Mouse (Mus musculus): ENCODE measurements around the gene Fam98c. TPM values are rescaled to one million over a fixed set of nuclear protein-coding genes. Genes with fewer than 3 reads are reported as not detected.

Gene Fam98c
- 14.6 TPM for polyA plus RNA-seq (2014; fragmentation: Illumina TruSeq; extraction: RNeasy Lipid Tissue Mini Kit (QIAGEN cat#74804); ENCODE audit: low replicate concordance)

GRCm38 (mm10) chr7:29155838-29156782 lies at the start of gene Fam98c:
TSS of gene Fam98c (minus strand) at chr7:29156234.

GRCm38 (mm10) chr7:29180077-29180853 lies 24.2 kb upstream of the Fam98c start, which contains the start of gene Psmd8:
TSS of gene Psmd8 (minus strand) at chr7:29180701.

GRCm38 (mm10) chr7:29170066-29170754 lies 14.2 kb upstream of the Fam98c start, which contains the start of the genes Ggn and Spred3:
TSS of gene Ggn (plus strand) at chr7:29170210.
TSS of gene Spred3 (minus strand) at chr7:29170411.

GRCm38 (mm10) chr7:29134693-29135386 lies 21.2 kb downstream of the Fam98c start, which contains the start of gene Rasgrp4:
TSS of gene Rasgrp4 (plus strand) at chr7:29134851.

GRCm38 (mm10) chr7:29124970-29125369 lies 31.1 kb downstream of the Fam98c start, which contains the start of gene Ryr1:
TSS of gene Ryr1 (minus strand) at chr7:29125179.

Other genes with a start within 250 kb of the Fam98c start
- 59.8 TPM for gene Actn4, start 193.9 kb downstream of the Fam98c start, polyA plus RNA-seq (2014; fragmentation: Illumina TruSeq; extraction: RNeasy Lipid Tissue Mini Kit (QIAGEN cat#74804); ENCODE audit: low replicate concordance)
- gene Eif3k, start 174.4 kb downstream of the Fam98c start, polyA plus RNA-seq (2014; fragmentation: Illumina TruSeq; extraction: RNeasy Lipid Tissue Mini Kit (QIAGEN cat#74804); ENCODE audit: low replicate concordance): 2.5 TPM
- 0.22 TPM for gene Map4k1, start 174.2 kb downstream of the Fam98c start, polyA plus RNA-seq (2014; fragmentation: Illumina TruSeq; extraction: RNeasy Lipid Tissue Mini Kit (QIAGEN cat#74804); ENCODE audit: low replicate concordance)
- 0.04 TPM for gene Ryr1, start 31.1 kb downstream of the Fam98c start, polyA plus RNA-seq (2014; fragmentation: Illumina TruSeq; extraction: RNeasy Lipid Tissue Mini Kit (QIAGEN cat#74804); ENCODE audit: low replicate concordance)
- gene Rasgrp4, start 21.4 kb downstream of the Fam98c start, polyA plus RNA-seq (2014; fragmentation: Illumina TruSeq; extraction: RNeasy Lipid Tissue Mini Kit (QIAGEN cat#74804); ENCODE audit: low replicate concordance): 1.3 TPM
- not detected for gene Ggn, start 14.0 kb upstream of the Fam98c start, polyA plus RNA-seq (2014; fragmentation: Illumina TruSeq; extraction: RNeasy Lipid Tissue Mini Kit (QIAGEN cat#74804); ENCODE audit: low replicate concordance)
- gene Spred3, start 14.2 kb upstream of the Fam98c start, polyA plus RNA-seq (2014; fragmentation: Illumina TruSeq; extraction: RNeasy Lipid Tissue Mini Kit (QIAGEN cat#74804); ENCODE audit: low replicate concordance): 2.2 TPM
- 40.1 TPM for gene Psmd8, start 24.5 kb upstream of the Fam98c start, polyA plus RNA-seq (2014; fragmentation: Illumina TruSeq; extraction: RNeasy Lipid Tissue Mini Kit (QIAGEN cat#74804); ENCODE audit: low replicate concordance)
- gene Catsperg1, start 57.8 kb upstream of the Fam98c start, polyA plus RNA-seq (2014; fragmentation: Illumina TruSeq; extraction: RNeasy Lipid Tissue Mini Kit (QIAGEN cat#74804); ENCODE audit: low replicate concordance): 0.41 TPM
- gene Kcnk6, start 76.3 kb upstream of the Fam98c start, polyA plus RNA-seq (2014; fragmentation: Illumina TruSeq; extraction: RNeasy Lipid Tissue Mini Kit (QIAGEN cat#74804); ENCODE audit: low replicate concordance): 8.2 TPM
- not detected for gene Yif1b, start 82.1 kb upstream of the Fam98c start, polyA plus RNA-seq (2014; fragmentation: Illumina TruSeq; extraction: RNeasy Lipid Tissue Mini Kit (QIAGEN cat#74804); ENCODE audit: low replicate concordance)
- 123 TPM for gene 2200002D01Rik, start 92.2 kb upstream of the Fam98c start, polyA plus RNA-seq (2014; fragmentation: Illumina TruSeq; extraction: RNeasy Lipid Tissue Mini Kit (QIAGEN cat#74804); ENCODE audit: low replicate concordance)
- 60.9 TPM for gene Spint2, start 125.7 kb upstream of the Fam98c start, polyA plus RNA-seq (2014; fragmentation: Illumina TruSeq; extraction: RNeasy Lipid Tissue Mini Kit (QIAGEN cat#74804); ENCODE audit: low replicate concordance)
- gene Ppp1r14a, start 133.1 kb upstream of the Fam98c start, polyA plus RNA-seq (2014; fragmentation: Illumina TruSeq; extraction: RNeasy Lipid Tissue Mini Kit (QIAGEN cat#74804); ENCODE audit: low replicate concordance): not detected
- not detected for gene Dpf1, start 147.7 kb upstream of the Fam98c start, polyA plus RNA-seq (2014; fragmentation: Illumina TruSeq; extraction: RNeasy Lipid Tissue Mini Kit (QIAGEN cat#74804); ENCODE audit: low replicate concordance)